Mouse (Mus musculus) ovary, postnatal 14 days (tissue): ENCODE measurements around the gene Cox8c.

Source experiments
- DNase-seq: peaks from one replicate; pipeline ENCODE4 v3.0.0; 2022; ENCODE audit warnings: low spot score

Cox8c gene

GRCm38 (mm10) chr12:102899091-102899490 lies at the start of gene Cox8c:
Cox8c (plus strand) TSS chr12:102899316.
- DNase-seq: no peak

- no peak for DNase-seq
Measured at GRCm38 (mm10) chr12:102860806-102861205, 38.3 kb upstream of the Cox8c start.

GRCm38 (mm10) chr12:102869802-102870201 lies 29.3 kb upstream of the Cox8c start:
- DNase-seq: no peak

GRCm38 (mm10) chr12:102870527-102870926 lies 28.6 kb upstream of the Cox8c start:
- DNase-seq: no peak

- DNase-seq: peak; percentile 22
Measured at GRCm38 (mm10) chr12:102877301-102878030, 21.6 kb upstream of the Cox8c start.

- DNase-seq: peak; percentile 96
Measured at GRCm38 (mm10) chr12:102878031-102878823, 20.9 kb upstream of the Cox8c start, which contains the start of gene Btbd7. Btbd7 (minus strand) TSS chr12:102878471.

GRCm38 (mm10) chr12:102878901-102879300 lies 20.2 kb upstream of the Cox8c start:
- no peak for DNase-seq

GRCm38 (mm10) chr12:102885735-102886134 lies 13.4 kb upstream of the Cox8c start:
- DNase-seq: no peak

GRCm38 (mm10) chr12:102887366-102887765 lies 11.8 kb upstream of the Cox8c start:
- no peak for DNase-seq

- no peak for DNase-seq
Measured at GRCm38 (mm10) chr12:102888568-102888967, 10.5 kb upstream of the Cox8c start.

- DNase-seq: no peak
Measured at GRCm38 (mm10) chr12:102908191-102908590, 9.1 kb downstream of the Cox8c start.

GRCm38 (mm10) chr12:102916073-102916472 lies 17.0 kb downstream of the Cox8c start:
- DNase-seq: no peak

GRCm38 (mm10) chr12:102929764-102930163 lies 30.6 kb downstream of the Cox8c start:
- DNase-seq: no peak

GRCm38 (mm10) chr12:102930335-102930734 lies 31.2 kb downstream of the Cox8c start:
- DNase-seq: no peak

GRCm38 (mm10) chr12:102930789-102931188 lies 31.7 kb downstream of the Cox8c start:
- DNase-seq: no peak

GRCm38 (mm10) chr12:102935892-102936291 lies 36.8 kb downstream of the Cox8c start:
- no peak for DNase-seq

- DNase-seq: no peak
Measured at GRCm38 (mm10) chr12:102945571-102945970, 46.5 kb downstream of the Cox8c start.

- DNase-seq: no peak
Measured at GRCm38 (mm10) chr12:102947826-102948225, 48.7 kb downstream of the Cox8c start.

- DNase-seq: peak; percentile 7
Measured at GRCm38 (mm10) chr12:102948778-102949394, 49.8 kb downstream of the Cox8c start, which contains the start of gene Unc79. Unc79 (plus strand) TSS chr12:102948859.

GRCm38 (mm10) chr12:102949395-102950208 lies 50.5 kb downstream of the Cox8c start:
- DNase-seq: peak; percentile 48
